Mouse (Mus musculus) intestine, embryonic 16.5 days (tissue): Measurements from ENCODE around the gene Chst3. TPM values are rescaled to one million over a fixed set of nuclear protein-coding genes. Genes with fewer than 3 reads are reported as not detected.
"Not testable (repeated sequence)": the region's sequence is repeated elsewhere in the genome, so short reads cannot be mapped to it uniquely, and the experiment has no call there.

Experiments
- ATAC-seq: fragments of 200-750 bp; cut with Nextera tagmentation; 2 replicates; pipeline ENCODE4 v1.8.0; 2017; ENCODE audit warnings: moderate TSS enrichment, moderate library complexity
- H3K27ac ChIP-seq: fragments of 300-500 bp; sonication (generic); 2 replicates; pipeline ENCODE4 v1.5.1; 2014; ENCODE audit warnings: mild to moderate bottlenecking, low read length
- H3K27me3 ChIP-seq: fragments of 300-500 bp; sonication (generic); replicated peaks from 2 replicates; pipeline ENCODE4 v1.6.1; 2014; ENCODE audit warnings: low read length, control low read depth, mixed read lengths; ENCODE audit not compliant: control insufficient read depth, insufficient read depth
- H3K36me3 ChIP-seq: fragments of 300-500 bp; sonication (generic); 2 replicates; pipeline ENCODE4 v1.6.1; 2014; ENCODE audit warnings: low read length, control low read depth; ENCODE audit not compliant: control insufficient read depth, insufficient read depth
- H3K4me1 ChIP-seq: fragments of 300-500 bp; sonication (generic); 2 replicates; pipeline ENCODE4 v1.6.1; 2014; ENCODE audit warnings: low read length, control low read depth, mixed read lengths; ENCODE audit not compliant: control insufficient read depth, insufficient read depth
- H3K4me2 ChIP-seq: fragments of 300-500 bp; sonication (generic); 2 replicates; pipeline ENCODE4 v1.6.1; 2014; ENCODE audit warnings: low read depth, low read length, control low read depth
- H3K4me3 ChIP-seq: fragments of 300-500 bp; sonication (generic); 2 replicates; pipeline ENCODE4 v1.5.1; 2014; ENCODE audit warnings: mild to moderate bottlenecking, low read length
- H3K9ac ChIP-seq: fragments of 300-500 bp; sonication (generic); 2 replicates; pipeline ENCODE4 v1.6.1; 2014; ENCODE audit warnings: low read depth, low read length
- H3K9me3 ChIP-seq: fragments of 300-500 bp; sonication (generic); 2 replicates; pipeline ENCODE4 v1.6.1; 2016; ENCODE audit warnings: low read length, control low read depth; ENCODE audit not compliant: control insufficient read depth
- WGBS: fragments of 180-500 bp; shearing (Covaris S2); extraction: QIAGEN DNeasy Blood & Tissue Kit; methylation state at CpG from one replicate; pipeline ENCODE4 v1.1.7; 2014; 5-methylcytosine and 5-hydroxymethylcytosine counted together
- polyA plus RNA-seq: library from polyadenylated mRNA; unstranded; fragments of >200 nt; fragmentation: Nextera tagmentation; extraction: Ambion mirVana; gene quantifications from 2 replicates; pipeline ENCODE4 v1.2.1, GENCODE M21; 2015

Gene Chst3
- polyA plus RNA-seq, 1 experiment from 2014 or later, result 1.3 TPM

- no peak overlapping the region for H3K4me2 ChIP-seq
- no peaks in the 10 kb centered on the region for H3K9me3 ChIP-seq
- H3K36me3 ChIP-seq, result no peaks in the 10 kb centered on the region
- no peak overlapping the region for H3K4me3 ChIP-seq
- ATAC-seq, result no peak
- H3K27me3 ChIP-seq, result no peaks in the 10 kb centered on the region
- H3K9ac ChIP-seq, result no peak overlapping the region
- H3K27ac ChIP-seq, result no peak overlapping the region
- 0 out of 2 replicates have a peak, but pooled peaks cover 3% of the 10 kb centered on the region for H3K4me1 ChIP-seq
- WGBS, result 76% methylated on average over 10 of the region's 10 CpGs
Measured at GRCm38 (mm10) chr10:60170326-60171089, 48.6 kb downstream of the Chst3 start.

GRCm38 (mm10) chr10:60168960-60169359 lies 50.1 kb downstream of the Chst3 start:
- H3K27me3 ChIP-seq, result no peaks in the 10 kb centered on the region
- H3K4me2 ChIP-seq, result no peak overlapping the region
- 65% methylated on average over 3 of the region's 3 CpGs for WGBS
- H3K27ac ChIP-seq, result no peak overlapping the region
- H3K36me3 ChIP-seq, result no peaks in the 10 kb centered on the region
- H3K9ac ChIP-seq, result no peak overlapping the region
- no peaks in the 10 kb centered on the region for H3K9me3 ChIP-seq
- no peak overlapping the region for H3K4me3 ChIP-seq
- 0 out of 2 replicates have a peak, but pooled peaks cover 3% of the 10 kb centered on the region for H3K4me1 ChIP-seq
- no peak for ATAC-seq

- Histone ChIP-seq H3K4me2 (no peak overlapping the region), H3K9me3 (no peaks in the 10 kb centered on the region), H3K36me3 (no peaks in the 10 kb centered on the region), H3K4me3 (no peak overlapping the region), H3K9ac (no peak overlapping the region), H3K27me3 (no peaks in the 10 kb centered on the region), H3K27ac (no peak overlapping the region), H3K4me1 (0 out of 2 replicates have a peak, but pooled peaks cover 3% of the 10 kb centered on the region)
- 79% methylated on average over 2 of the region's 2 CpGs for WGBS
- no peak for ATAC-seq
Measured at GRCm38 (mm10) chr10:60168306-60168705, 50.8 kb downstream of the Chst3 start.

- Histone ChIP-seq H3K9ac (no peak overlapping the region), H3K27me3 (no peaks in the 10 kb centered on the region), H3K4me2 (no peak overlapping the region), H3K27ac (no peak overlapping the region), H3K36me3 (no peaks in the 10 kb centered on the region), H3K4me3 (no peak overlapping the region), H3K9me3 (no peaks in the 10 kb centered on the region), H3K4me1 (no peaks in the 10 kb centered on the region)
- ATAC-seq, result no peak
- 42% methylated on average over 3 of the region's 3 CpGs for WGBS
Measured at GRCm38 (mm10) chr10:60166068-60166467, 53.0 kb downstream of the Chst3 start.

GRCm38 (mm10) chr10:60164869-60165268 lies 54.2 kb downstream of the Chst3 start:
- Histone ChIP-seq H3K4me2 (no peak overlapping the region), H3K4me3 (no peak overlapping the region), H3K36me3 (no peaks in the 10 kb centered on the region), H3K27me3 (no peaks in the 10 kb centered on the region), H3K27ac (no peak overlapping the region), H3K9me3 (no peaks in the 10 kb centered on the region), H3K4me1 (no peaks in the 10 kb centered on the region), H3K9ac (no peak overlapping the region)
- WGBS, result 75% methylated on average over 1 of the region's 1 CpGs
- no peak for ATAC-seq

GRCm38 (mm10) chr10:60162973-60163255 lies 56.1 kb downstream of the Chst3 start:
- H3K4me3 ChIP-seq, result no peak overlapping the region
- no peak overlapping the region for H3K4me2 ChIP-seq
- H3K9ac ChIP-seq, result no peak overlapping the region
- no peaks in the 10 kb centered on the region for H3K4me1 ChIP-seq
- no peaks in the 10 kb centered on the region for H3K9me3 ChIP-seq
- no peaks in the 10 kb centered on the region for H3K36me3 ChIP-seq
- no peak overlapping the region for H3K27ac ChIP-seq
- WGBS, result 88% methylated on average over 6 of the region's 6 CpGs
- no peaks in the 10 kb centered on the region for H3K27me3 ChIP-seq
- ATAC-seq, result no peak

GRCm38 (mm10) chr10:60162184-60162972 lies 56.7 kb downstream of the Chst3 start:
- ATAC-seq, result peak; percentile 88
- not testable (repeated sequence) for H3K4me3 ChIP-seq, H3K4me2 ChIP-seq, H3K36me3 ChIP-seq, H3K27me3 ChIP-seq, H3K4me1 ChIP-seq, H3K9ac ChIP-seq, H3K9me3 ChIP-seq
- 73% methylated on average over 8 of the region's 8 CpGs for WGBS
- peak overlapping the region; percentile 28; the same call in 1 of the 2 replicates for H3K27ac ChIP-seq

- H3K4me1 ChIP-seq, H3K9me3 ChIP-seq, H3K27ac ChIP-seq, H3K4me3 ChIP-seq, H3K36me3 ChIP-seq, H3K9ac ChIP-seq, ATAC-seq, H3K4me2 ChIP-seq, H3K27me3 ChIP-seq: not testable (repeated sequence)
- 56% methylated on average over 3 of the region's 3 CpGs for WGBS
Measured at GRCm38 (mm10) chr10:60161397-60161796, 57.7 kb downstream of the Chst3 start.

- H3K27me3 ChIP-seq, result no peaks in the 10 kb centered on the region
- 89% methylated on average over 3 of the region's 3 CpGs for WGBS
- H3K9me3 ChIP-seq, result no peaks in the 10 kb centered on the region
- H3K4me2 ChIP-seq, result no peak overlapping the region
- no peak overlapping the region for H3K4me3 ChIP-seq
- no peak overlapping the region for H3K27ac ChIP-seq
- no peaks in the 10 kb centered on the region for H3K36me3 ChIP-seq
- no peak for ATAC-seq
- H3K4me1 ChIP-seq, result no peaks in the 10 kb centered on the region
- no peak overlapping the region for H3K9ac ChIP-seq
Measured at GRCm38 (mm10) chr10:60158144-60158543, 60.9 kb downstream of the Chst3 start.
